Mouse (Mus musculus) brown adipose tissue, adult 24 weeks (tissue): Measurements from ENCODE around the gene Mest. TPM values are rescaled to one million over a fixed set of nuclear protein-coding genes. Genes with fewer than 3 reads are reported as not detected.

ENCODE experiments used
- H3K27ac ChIP-seq: fragments of 200-500 bp; replicated peaks from 2 replicates; pipeline ENCODE4 v1.5.1; 2012; ENCODE audit warnings: low read depth, mild to moderate bottlenecking, low read length
- H3K4me1 ChIP-seq: fragments of 200-500 bp; 2 replicates; pipeline ENCODE4 v1.6.1; 2012; ENCODE audit warnings: low read length, mixed read lengths; ENCODE audit not compliant: control insufficient read depth, insufficient read depth, insufficient read length
- H3K4me3 ChIP-seq: fragments of 200-500 bp; 2 replicates; pipeline ENCODE4 v1.5.1; 2012; ENCODE audit warnings: low read depth, mild to moderate bottlenecking, low read length, moderate library complexity; ENCODE audit not compliant: insufficient read depth
- polyA plus RNA-seq: library from polyadenylated mRNA; stranded (reverse); fragments of >200 nt; gene quantifications from 2 replicates; pipeline ENCODE4 v1.2.4, GENCODE M21; 2012; ENCODE audit not compliant: missing spikeins, insufficient read depth, insufficient read length

The Mest gene
- polyA plus RNA-seq: 1.5 and 6.7 TPM in 2 replicates

DNA sequence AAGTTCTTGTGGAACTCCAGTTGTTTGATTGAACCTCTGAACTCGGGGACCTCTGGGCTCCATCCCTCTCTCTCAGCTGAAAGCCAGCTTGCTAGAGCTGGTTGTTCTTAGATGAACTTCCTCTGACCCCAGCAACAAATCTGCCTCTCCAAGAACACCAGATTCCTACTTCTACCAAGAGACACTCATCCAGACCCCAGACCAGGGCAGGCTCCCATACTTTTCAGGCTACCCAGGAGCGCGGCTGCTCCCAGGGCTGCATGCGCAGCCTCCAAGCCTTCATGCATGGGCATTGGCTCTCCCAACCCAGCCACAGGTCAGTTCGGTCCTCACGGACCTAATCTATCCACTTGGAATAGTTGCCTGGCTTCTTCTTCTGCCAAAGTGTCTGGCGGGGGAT, at the start of gene Mest:
TSS of gene Mest (plus strand) at position 217 of the 400 bp plus-strand sequence.
- Histone ChIP-seq H3K4me1 (peaks cover 4% of the 10 kb centered on the region; the same call in 1 of the 2 replicates), H3K27ac (no peak within 1 kb of the TSS), H3K4me3 (no peak within 1 kb of the TSS)

DNA sequence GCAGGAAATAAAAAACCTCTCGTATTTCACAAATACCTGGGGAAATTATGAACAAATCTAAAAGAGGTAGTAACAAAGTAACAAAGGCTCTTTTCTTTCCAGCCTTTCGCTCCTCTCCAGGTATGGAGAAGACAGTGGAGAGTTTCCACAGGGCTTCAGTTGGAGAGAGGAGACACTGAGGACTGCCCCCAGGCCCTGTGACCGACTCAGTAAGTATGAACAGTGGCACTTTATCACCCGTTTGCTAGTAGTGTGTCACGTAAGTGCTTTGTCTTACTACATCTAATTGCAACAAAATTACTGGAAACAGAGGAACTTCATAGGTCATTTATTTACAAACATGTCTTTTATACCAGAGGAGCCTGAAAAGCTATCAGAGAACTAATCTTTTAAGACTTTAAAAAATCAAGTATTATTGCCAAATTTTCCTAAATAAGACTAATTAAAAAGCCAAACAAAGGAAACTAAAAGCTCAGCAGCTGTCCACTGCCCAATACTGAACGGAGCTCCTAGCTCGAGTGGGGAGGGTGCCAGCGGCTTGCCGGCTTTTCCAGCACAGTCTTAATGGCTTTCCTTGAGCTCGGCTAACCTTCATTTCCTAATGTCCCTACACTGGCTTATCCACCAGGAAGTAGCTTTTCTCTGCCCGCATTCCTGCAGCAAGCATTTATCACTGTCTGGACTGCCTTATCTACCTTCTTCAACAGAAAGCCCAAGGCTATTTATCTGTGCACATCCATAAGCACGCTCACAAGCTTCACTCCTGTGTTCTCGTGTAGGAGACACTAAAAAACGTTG, 49.4 kb upstream of the Mest start:
- H3K27ac ChIP-seq: no peak overlapping the region; the same call in 1 of the 2 replicates
- peaks cover 4% of the 10 kb centered on the region for H3K4me1 ChIP-seq
- H3K4me3 ChIP-seq: peak overlapping the region; percentile 52

DNA sequence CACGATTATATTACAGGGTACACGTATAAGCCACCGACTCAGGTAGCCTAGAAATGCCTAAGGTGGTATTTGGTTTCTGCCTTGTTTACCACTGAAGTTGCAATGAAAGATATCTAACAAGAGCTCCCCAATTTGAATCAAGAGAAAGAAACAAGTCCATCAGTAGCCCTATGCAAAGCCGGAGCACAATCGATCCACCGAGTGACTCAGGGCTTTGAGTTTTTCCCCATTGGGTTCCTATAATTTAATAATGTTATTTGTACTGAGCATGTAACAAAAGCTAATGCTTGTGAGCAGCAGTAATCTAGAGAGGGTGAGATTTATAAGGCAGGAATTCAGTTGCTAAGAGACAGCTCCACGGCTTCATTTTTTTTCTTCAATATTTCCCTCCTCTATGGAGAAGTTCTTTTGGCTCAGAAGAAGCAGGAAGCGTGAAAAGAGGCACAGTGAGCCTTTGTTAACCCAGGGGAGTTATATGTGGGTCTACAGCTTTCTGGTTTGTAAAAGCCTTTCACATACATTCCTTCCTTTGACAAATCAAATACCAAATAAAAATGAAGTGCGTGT, 48.5 kb upstream of the Mest start:
- H3K4me3 ChIP-seq: peak overlapping the region; percentile 41
- no peak overlapping the region for H3K27ac ChIP-seq
- H3K4me1 ChIP-seq: peaks cover 4% of the 10 kb centered on the region

DNA sequence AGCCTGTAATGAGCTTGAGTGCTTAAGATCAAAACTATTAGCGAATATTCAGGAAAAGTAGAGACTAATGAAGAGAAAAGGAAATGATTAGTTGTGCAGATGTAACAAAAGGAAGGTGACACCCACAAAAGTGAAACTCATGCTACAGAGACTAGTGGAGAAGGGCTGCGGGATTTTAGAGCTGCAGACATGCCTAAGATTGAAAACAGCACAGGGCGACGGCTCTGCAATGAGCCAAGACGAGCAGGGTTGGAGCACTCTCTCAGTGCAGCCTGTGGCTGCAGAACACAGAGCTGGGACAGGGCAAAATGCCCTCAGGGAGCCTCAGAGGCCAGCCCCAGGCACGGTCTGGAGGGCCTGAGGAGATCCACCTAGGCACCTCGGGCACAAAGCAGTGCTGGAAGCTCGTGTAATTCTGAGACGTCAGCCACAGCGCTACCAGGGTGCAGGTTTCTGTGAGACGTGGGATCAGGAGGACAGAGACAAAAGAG, 48.0 kb upstream of the Mest start:
- no peak overlapping the region for H3K27ac ChIP-seq
- H3K4me3 ChIP-seq: peak overlapping the region; percentile 41
- peaks cover 4% of the 10 kb centered on the region for H3K4me1 ChIP-seq

DNA sequence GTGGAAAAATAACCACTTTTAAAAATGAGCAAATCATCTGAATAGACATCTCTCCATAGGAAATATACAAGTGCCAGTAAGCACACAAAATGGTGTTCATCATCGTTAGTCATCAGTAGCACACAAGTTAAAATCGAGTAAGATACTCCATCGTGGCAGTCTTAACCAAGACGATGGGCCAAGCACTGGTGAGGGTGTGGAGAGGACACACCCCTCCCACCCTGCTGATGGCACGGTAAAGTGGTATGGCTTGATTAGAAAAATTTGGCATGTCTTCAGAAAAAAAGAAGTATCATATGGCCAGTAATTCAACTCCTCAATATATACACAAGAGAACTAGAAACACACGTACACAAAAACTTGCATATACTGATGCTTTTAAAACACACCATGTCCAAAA, 46.8 kb upstream of the Mest start:
- H3K27ac ChIP-seq: no peak overlapping the region
- peaks cover 4% of the 10 kb centered on the region for H3K4me1 ChIP-seq
- H3K4me3 ChIP-seq: no peak overlapping the region

DNA sequence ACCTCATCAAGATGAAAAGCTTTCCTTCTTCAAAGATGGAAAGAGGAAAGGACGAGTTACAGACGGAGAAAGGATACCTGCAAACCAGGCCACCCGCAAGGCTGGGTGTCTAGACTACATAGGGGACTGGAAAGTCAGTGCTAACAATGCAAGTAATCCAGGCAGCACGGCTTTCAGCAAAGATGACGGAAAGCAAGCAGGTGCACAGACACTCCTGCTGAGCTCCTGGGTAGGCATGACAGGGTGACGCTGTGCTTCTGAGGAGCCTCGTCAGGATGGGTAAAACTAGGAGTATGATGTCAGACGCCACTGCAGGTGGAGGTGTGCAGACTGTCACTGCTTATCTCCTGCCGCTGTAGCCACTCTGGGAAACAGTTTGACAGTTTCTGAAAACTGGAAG, 45.8 kb upstream of the Mest start:
- Histone ChIP-seq H3K27ac (no peak overlapping the region), H3K4me1 (peaks cover 11% of the 10 kb centered on the region), H3K4me3 (no peak overlapping the region)

DNA sequence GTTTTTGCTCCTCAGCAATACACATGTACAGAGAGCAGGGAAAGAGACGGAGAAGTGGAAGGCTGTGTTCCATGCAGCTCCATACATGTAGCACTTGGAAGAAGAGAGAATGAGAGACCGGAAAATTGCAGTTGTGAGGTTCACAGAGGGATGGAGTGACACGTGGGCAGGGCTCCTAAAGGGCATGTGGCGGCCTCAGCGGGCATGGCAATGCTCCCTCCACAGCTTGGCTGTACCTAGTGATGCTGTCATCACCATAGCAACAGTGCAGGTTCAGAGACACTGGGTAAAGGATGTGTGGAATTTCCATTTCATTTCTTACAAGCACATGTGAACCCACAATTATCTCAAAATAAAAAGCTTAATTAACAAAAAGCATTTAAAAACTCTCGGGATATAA, 44.9 kb upstream of the Mest start:
- no peak overlapping the region for H3K27ac ChIP-seq
- peaks cover 13% of the 10 kb centered on the region for H3K4me1 ChIP-seq
- H3K4me3 ChIP-seq: no peak overlapping the region

DNA sequence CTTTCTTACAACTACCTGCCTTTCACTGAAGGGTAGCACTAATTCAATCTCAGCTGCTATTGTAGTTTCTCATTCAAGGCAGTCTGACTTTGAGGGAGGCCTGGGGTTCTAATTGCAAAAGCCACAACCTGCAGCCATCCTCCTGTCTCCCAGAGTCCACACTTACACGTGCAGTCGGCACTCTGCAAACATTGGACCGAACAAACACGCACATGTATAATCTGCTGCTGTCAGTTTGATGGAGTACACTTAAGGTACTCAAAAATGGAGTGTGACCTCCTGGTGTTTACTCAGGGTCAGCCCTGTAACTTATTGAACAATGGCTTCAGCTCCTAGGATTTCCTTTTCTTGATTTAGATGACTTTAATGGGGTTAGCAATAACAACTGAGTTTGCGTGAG, 43.8 kb upstream of the Mest start:
- no peak overlapping the region for H3K27ac ChIP-seq
- peaks cover 11% of the 10 kb centered on the region for H3K4me1 ChIP-seq
- no peak overlapping the region for H3K4me3 ChIP-seq

DNA sequence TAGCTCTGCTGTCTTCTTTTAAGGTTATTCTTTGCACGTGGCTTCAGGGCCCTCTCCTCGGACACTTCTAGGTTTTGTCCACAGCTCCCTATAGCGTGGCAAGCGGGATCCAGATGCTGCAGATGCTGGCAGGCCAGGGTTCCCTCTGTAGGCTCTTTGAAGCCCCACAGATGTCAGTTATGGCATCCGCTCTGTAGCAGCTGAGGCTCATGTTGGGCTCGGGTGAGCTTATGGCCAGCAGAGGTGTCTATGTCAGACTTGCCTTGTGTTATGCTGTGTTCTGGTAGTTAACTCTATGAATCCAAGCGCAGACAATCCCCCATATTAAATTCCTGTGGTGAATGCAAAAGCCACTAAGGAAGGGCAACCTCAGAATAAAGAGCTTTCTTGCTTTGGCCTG, 42.9 kb upstream of the Mest start:
- Histone ChIP-seq H3K27ac (no peak overlapping the region), H3K4me3 (no peak overlapping the region), H3K4me1 (peaks cover 10% of the 10 kb centered on the region)

DNA sequence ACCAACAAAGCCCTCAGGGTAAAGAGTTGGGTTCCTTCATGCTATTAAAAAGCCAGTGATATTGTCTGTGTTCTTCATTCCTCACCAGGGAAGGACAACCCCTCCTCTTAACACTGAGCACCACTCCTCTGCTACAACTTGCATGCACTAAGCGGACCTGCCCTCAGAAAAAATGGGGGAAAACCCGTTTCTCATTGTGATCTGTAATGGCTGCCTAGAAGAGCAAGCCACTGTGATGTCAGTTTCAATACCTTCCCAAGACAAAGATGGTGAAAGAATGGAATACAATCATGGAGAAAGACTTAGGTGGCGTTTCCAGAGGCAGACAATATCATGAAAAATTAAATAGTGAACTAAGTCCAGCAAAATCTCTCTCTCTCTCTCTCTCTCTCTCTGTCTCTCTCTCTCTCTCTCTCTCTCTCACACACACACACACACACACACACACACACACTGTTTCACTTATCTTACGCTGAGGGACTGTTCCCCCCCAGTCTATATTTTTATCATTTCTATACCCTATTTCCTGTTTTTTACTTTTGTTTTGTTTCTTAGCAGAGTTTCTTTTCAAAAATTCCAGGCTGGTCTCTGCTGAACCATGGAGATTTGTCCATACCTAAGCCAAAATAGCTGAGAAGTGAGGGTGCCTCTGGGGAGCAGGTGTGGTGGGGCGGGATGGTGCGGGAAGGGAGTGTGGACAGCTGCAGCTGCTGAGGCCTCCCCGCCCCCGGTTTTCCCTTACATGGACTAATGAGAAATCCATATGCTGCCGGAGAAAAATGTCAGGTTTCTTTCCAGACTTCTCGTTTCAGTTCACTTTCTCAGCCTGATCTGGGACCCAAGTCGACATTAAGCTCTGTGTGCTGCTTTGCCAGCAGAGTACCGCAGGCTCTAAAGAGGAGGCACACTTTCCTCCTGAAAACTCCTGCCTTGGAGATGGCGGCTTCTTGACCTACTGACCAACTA, 41.1 kb upstream of the Mest start:
- Histone ChIP-seq H3K27ac (peak overlapping the region; percentile 73), H3K4me3 (peak overlapping the region; percentile 30), H3K4me1 (peaks cover 8% of the 10 kb centered on the region)

DNA sequence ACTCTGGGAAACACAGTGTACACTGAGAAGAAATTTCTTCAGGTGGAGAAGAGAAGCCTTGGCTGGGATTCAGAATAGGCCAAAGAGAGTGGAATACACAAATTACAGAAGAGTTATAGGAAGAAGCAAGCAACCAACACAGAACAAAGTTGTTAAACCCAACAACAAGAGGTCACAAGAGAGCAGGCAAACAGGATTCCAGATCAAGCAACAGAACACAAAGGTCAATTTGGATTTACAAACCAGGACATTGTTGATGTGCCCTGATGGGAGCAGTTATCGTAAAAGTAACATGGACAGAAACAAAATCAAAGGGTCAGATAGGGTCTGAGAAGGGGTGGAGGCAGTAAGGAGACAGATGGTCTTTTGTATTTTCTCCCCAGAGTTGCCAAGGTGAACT, 38.8 kb upstream of the Mest start:
- Histone ChIP-seq H3K4me1 (peaks cover 8% of the 10 kb centered on the region), H3K27ac (no peak overlapping the region), H3K4me3 (no peak overlapping the region)

DNA sequence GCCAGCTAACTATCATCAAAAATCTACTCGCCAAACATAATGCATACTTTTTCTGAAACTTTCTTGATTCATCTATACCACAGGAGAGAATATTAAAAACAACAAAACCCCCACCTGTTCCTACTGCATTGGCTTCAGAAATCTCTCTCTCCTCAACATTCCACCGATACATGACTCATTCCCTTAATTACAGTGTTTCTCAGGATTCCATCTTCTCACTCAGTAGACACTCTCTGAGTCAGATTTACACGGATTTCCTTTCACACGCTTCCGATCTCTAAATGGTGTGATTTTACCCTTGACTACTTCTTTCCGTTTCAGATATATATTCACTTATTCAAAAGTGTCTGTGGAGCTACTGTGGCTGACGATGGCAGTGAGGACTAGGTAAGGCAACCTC, 36.1 kb upstream of the Mest start:
- peaks cover 7% of the 10 kb centered on the region for H3K4me1 ChIP-seq
- 0 out of 2 replicates have a peak overlapping the region, but pooled peaks have one; percentile 16 for H3K27ac ChIP-seq
- H3K4me3 ChIP-seq: no peak overlapping the region

DNA sequence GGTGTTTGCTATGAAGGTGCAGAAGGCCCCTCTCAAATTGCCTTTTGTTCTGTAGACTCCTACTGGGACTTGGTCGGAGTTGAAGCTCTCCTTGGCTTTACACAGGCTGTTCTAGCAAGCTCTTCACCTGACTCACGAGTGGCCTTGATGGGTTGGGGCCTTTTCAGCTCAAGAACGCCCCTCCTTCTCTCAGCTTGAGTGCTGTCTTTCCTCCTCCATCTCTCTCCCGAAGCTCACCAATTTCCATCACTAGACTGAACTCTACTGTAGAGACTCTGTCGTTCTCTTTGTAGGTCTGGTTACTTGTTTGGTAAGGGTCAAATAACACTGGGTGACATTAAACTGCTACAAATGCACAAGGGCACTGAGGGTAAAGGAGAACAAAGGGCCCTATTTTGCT, 30.5 kb upstream of the Mest start:
- Histone ChIP-seq H3K27ac (peak overlapping the region; percentile 91), H3K4me3 (peak overlapping the region; percentile 95), H3K4me1 (peaks cover 5% of the 10 kb centered on the region; the same call in 1 of the 2 replicates)

DNA sequence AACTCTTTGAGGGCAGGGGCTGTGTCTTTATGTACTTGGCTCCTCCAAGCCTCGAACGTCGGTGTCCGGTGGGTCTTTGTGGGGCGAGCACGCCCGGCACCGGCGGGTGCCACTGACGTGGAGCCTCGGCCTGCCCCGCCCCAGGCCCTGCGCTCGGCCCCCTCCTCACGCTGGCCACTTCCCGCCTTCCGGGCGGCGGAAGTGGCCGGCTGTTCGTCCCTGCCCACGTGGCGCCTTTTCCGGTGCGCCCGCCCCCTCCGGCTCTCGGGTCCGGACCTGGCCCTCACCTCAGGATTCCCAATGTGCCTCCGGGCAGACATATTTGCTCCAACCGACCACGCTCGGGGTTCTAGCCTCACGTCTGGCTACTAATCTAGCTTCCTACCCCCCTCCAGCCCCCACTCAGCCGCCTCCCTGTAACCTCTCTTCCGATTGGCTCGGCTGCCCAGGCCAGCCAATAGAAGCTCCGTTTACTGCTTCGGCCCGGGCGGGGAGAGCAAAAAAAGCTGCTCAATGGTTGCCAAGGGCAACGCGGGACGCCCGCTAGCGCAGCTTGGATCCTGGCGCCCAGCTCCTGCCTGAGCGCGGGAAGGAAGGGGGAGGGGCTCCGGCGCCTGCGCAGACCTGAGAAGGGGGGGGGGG, 29.9 kb upstream of the Mest start, which contains the start of gene Cep41:
TSS of gene Cep41 (minus strand) at position 400 of the 642 bp plus-strand sequence.
- Histone ChIP-seq H3K4me1 (peaks cover 5% of the 10 kb centered on the region; the same call in 1 of the 2 replicates), H3K27ac (peak within 1 kb of the TSS; percentile 91), H3K4me3 (peak within 1 kb of the TSS; percentile 95)
